Mouse (Mus musculus) E14TG2a.4 (cell line): ENCODE measurements at regions not wholly inside any gene's neighbourhood (a gene's known extent, or its start where the extent isn't known, plus 50 kb on each side); places are given as distances from the start of the nearest gene placed in this dataset.

Experiments
- CTCF ChIP-seq: conservative IDR thresholded peaks from 2 replicates; pipeline ENCODE4 v1.5.1; 2014; ENCODE audit warnings: low read length
- NANOG ChIP-seq: IDR thresholded peaks from 2 replicates; pipeline ENCODE4 v1.6.1; 2014; ENCODE audit warnings: borderline replicate concordance, low read length, mixed read lengths

GRCm38 (mm10) chr5:28734768-28735167 is 267.7 kb upstream of the Shh start:
- TF ChIP-seq CTCF (no peak), NANOG (no peak)
